Mouse (Mus musculus) kidney, adult 18-20 months (tissue): ENCODE data around the gene Ubash3b.
A peak's percentile ranks its signal among the peaks of the same experiment; 100 is the strongest.

Source experiments
- DNase-seq: peaks from one replicate; pipeline ENCODE4 v3.0.0; 2021

Gene Ubash3b

GRCm38 (mm10) chr9:41161413-41161812, at the start of gene Ubash3b:
Gene Ubash3b, minus strand, starts transcription at chr9:41161697.
- DNase-seq, result peak; percentile 17

DNA sequence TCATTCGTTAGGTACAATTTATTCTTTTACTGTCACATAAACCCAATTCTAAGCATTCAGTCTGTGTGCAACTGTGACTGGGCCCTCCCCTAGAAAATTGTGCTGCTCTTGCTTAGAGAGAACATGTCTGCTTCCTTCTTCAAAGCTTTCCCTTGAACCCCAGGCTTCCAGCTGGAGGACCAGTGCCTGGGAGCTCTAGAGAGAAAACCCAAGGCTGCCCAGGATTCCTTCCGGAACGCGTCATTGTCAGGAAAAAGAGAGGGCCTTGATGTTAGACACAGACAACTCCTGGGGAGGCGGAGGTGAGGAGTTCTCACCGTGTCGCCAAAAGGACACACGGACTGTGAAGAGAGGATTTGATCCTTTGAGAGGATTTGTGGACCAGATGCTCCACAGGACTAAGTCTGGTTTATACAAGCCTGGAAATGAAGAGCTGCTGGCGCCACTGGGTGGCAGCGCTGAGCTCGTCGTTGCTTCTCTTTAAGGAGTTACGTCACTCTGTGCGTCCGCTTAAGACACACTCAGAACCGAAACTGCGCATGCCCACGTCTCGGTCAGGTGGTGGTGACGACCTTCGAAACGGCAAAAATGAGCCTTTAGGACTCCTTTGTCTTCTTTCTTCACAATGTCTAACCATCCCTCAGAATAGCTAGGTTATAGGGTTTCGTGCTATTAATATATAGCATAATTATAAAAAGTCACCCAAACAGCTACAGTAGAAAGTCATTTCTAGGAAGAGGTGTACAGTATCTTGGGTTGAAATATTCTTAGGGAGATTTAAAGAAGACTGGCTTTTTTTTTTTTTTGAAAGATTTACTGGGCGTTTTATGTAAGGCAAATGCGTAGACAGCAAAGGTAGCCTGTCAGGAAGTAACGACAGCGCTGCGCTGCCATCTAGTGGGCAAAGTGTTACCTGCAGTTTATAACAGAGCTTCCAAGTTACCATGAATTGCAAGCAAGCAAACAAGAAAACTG, 45.9 kb upstream of the Ubash3b start:
- DNase-seq, result peak; percentile 89

GRCm38 (mm10) chr9:41206717-41207116, 45.2 kb upstream of the Ubash3b start:
- no peak for DNase-seq

- DNase-seq, result no peak
These were observed 43.8 kb upstream of the Ubash3b start for GRCm38 (mm10) chr9:41205267-41205666.

DNA sequence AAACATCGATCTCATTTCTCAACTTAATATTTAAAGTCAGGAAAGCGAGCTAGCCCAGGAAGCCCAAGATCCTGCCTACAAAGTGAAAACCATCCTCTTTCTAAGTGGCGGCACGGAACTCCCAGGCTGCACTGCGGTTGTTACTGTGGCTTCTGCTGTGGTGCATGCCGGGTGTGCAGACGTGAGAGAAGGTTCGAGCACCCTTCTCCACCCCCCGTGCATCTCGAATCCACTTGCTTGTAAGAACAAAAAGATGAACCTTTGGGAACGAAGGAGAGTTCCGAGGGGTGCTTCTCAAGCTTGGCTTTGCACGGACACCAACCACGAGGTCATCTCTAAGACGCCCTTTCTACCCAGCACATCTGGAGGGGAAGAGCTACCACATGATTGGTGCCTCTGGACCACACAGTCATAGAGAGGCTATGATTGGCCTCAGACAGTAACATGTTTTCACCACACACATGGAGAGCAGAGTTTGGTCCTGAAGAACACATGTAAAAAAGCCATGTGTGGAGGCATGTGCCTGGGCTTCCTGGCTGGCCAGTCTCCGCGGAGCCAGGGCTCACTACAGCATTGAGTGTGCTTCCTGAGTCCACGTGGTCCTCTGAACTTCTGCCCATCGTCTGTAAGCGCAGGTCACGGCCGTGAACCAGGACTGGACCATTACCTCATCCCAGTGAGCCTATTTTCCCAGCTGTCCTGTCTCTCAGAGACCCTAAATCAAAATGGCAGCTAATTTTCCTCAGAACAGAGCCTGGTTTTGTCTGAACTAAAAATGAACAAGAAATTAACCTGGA, 38.2 kb upstream of the Ubash3b start:
- peak; percentile 22 for DNase-seq

DNA sequence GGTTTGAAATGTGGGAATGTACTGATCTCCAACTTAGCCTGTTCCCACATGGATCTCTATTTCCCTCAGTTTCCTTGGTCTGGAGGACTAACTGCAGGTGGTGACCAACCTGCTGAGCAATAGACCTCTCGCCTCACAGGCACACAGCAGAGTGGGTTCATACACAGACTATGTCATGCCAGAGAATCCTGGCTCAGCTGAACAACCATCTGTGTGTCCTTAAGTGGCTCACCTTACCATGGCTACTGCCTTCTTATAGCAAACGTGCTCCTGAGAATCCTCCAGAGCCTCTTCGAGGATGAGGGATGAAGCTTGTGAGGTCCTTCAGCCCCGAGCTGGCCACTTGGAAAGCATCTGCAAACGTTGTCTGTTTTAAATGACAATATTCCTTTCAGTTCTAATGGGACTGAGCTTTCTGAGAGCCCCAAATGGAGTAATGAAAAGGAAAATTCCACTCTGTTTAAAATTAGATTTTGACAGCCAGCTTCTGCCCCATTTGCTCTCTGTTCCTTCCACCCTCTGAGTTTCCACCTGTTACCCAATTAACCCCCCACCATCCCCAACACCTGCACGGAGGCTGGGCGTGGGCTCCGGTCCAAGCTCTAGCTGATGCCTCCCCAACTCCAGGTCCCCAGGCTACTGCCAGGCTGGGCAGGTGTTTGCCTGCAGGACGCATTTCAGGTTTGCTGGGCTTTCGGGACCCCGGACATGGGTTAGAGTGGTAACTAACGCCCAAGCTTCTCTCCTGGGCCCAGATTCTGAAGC, 37.2 kb upstream of the Ubash3b start:
- no peak for DNase-seq

- no peak for DNase-seq
These were observed 34.3 kb upstream of the Ubash3b start for GRCm38 (mm10) chr9:41195742-41196311.

GRCm38 (mm10) chr9:41191651-41192210, 30.2 kb upstream of the Ubash3b start:
- DNase-seq, result no peak

DNA sequence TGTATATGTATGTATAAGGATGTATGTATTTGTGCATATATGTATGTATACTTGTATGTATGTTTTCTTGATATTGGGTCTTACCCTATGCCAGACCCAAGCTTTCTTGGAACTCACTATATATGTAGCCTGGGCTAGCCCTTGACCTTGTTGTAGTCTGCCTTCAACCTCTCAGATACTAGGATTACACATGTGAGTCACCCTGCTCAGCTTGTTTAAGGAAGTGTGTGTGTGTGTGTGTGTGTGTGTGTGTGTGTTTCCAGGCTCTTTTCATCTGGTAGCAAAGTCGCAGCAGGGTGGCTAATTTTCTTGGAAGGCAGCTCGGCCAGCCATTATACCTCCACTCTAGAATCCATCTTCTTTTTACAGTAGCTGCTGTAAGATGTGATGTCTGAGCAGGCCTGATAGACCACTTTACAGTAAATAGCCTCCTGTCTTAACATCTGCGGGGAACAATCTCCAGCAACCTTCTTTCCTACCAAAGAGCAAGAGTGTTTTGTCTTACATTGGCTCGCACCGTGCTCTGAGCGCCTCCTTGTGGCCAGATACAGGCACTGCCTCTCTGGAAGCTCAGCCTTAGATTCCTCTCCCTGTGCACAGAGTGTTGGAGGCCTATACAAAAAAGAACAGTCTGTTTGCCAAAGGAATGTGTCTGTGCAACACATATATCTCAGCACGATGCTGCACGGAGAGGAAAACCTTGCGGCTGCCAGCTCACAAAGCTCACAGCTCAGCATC, 29.4 kb upstream of the Ubash3b start:
- DNase-seq, result peak; percentile 68

GRCm38 (mm10) chr9:41187939-41188338, 26.4 kb upstream of the Ubash3b start:
- DNase-seq, result no peak

DNA sequence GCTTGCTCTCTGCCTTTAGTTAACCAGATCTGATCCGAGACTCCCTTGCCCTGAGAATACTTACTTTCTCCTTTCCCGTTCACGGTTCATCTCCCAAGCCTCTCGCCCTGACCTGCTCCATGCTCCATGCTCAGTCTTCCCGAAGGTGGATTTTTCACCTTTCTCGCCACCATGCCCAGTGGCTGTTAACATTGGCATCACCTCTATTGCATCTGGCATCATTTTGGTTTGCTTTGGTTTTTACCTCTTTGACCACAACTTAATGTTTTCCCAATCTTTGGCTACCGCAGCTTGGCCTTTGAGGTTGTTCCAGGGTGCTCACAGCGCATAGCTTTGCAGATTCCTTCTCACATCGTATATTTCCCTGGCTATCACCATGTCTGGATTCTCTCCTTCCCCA, 26.0 kb upstream of the Ubash3b start:
- no peak for DNase-seq

DNA sequence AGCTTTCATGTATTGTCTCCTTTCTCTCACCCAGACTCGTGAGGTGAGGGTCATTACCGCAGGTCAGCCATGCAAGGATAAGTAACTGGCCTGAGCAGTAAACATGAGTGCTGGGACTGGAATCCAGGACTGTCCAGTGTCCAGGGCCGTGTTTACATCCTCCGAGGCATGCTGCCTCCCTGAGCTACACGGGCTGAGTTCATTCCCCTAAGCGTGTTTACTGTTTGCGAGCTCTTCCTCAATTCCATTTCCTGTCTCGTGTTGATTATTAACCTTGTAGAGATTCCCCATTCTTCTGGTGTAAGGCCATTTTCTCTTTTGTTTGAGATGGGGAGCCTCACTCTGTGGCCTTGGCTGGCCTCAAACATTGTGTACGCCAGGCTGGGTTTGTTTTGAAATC, 23.8 kb upstream of the Ubash3b start:
- no peak for DNase-seq

DNA sequence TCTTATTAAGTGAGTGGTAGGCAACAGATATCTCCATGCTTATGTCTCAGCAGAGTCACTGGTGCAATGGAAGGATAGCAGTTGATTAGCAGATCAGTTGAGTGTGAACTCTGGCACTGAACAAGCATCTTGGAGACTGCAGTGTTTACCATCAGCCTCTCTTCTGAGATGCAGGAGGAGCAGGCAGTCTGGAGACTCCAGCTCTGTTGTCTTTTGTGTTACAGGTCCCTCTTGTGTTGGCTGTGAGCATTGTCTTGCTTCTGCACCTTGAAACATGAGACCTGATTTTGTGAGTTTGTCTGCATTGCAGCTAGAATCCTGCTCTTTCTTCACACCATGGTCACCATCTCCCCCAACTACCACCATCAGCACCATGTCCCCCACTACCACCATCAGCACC, 21.1 kb upstream of the Ubash3b start:
- DNase-seq, result peak; percentile 46

DNA sequence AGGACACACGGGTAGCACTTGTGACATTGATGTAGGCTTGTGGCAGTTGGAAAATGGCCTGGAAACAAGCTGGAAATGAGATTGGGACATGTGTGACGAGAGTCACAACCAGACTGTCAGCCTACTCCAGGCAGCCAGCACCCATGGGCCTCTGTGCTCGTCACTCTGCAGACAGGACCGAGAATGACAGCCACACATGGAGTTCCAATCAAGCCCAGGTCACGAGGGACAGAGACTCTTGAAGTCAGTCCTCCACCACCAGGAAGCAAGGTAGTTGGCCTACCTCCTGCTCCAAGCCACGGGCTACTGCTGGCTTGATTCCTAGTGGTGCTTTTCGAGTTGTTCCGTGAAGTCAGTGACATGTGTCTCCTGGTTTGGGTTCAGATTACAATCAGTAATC, 20.3 kb upstream of the Ubash3b start:
- DNase-seq, result no peak

- no peak for DNase-seq
These were observed 19.9 kb upstream of the Ubash3b start for GRCm38 (mm10) chr9:41181372-41181771.

DNA sequence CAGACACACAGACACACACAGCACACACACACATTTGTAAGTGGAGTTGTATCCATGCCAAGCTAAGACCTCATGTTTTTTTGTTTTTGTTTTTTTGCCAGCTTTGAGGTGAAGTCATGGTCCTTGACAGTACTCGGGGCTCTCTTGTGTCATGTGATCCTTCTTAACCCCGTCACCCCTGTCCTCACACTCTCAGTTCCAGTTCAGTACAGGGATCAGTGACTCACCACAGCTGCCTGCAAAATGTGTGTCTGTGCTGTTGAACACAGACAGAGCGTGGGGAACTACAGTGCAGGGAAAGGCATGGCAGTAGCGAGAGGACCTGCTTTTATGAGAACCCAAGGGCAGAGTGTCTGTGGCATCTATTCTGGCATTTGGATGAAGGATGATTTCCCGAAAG, 17.6 kb upstream of the Ubash3b start:
- DNase-seq, result no peak

- no peak for DNase-seq
These were observed 11.7 kb upstream of the Ubash3b start for GRCm38 (mm10) chr9:41173158-41173557.

DNA sequence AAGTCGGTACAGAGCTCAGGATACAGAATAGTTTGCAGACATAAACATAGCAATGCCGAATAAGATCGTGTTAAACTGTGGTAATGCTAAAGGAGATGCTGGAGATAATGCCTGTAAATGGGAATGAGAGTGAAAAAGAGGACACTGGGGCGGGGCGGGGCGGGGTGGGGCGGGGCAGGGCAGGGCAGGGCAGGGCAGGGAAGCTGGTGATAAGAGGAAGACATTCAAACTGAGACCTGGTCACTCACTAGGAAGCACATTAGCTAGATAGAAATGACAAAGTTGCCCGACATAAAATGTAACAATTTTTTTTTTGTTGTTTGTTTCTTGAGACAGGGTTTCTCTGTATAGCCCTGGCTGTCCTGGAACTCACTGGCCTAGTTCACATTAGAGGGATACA, 10.9 kb upstream of the Ubash3b start:
- no peak for DNase-seq

DNA sequence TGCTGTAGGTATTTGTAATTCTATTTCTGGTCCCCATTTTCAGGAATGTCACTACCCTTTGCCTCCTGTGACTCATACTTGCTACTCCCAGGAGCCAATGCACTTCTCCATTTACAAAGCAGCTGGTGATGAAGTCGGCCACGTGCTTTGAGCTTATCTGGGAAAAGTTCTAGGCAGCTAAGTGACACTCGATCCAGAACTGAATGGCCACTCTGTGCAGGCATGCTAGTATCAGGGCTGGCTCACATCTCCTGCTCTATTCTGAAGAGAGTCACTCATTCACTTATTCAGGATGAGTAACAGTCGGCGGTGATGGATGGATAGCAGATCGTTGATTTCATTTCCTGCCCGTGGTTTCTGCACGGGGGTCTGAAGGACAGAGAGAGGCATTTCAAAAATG, 8.5 kb upstream of the Ubash3b start:
- no peak for DNase-seq

DNA sequence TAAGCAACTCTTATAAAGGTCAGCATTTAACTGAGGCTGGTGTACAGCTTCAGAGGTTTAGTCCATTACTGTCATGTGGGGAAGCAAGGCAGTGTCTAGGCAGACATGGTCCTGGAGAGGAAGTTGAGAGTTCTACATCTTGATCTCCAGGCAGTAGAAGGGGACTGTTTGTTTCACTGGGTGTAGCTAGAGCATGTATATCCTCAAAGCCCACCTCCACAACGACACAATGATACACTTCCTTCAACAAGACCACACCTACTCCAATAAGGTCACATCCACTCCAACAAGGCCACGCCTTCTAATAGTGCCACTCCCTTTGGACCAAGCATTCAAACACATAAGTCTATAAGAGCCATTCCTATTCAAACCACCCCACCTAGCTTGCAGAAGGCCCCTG, 7.2 kb upstream of the Ubash3b start:
- DNase-seq, result no peak

DNA sequence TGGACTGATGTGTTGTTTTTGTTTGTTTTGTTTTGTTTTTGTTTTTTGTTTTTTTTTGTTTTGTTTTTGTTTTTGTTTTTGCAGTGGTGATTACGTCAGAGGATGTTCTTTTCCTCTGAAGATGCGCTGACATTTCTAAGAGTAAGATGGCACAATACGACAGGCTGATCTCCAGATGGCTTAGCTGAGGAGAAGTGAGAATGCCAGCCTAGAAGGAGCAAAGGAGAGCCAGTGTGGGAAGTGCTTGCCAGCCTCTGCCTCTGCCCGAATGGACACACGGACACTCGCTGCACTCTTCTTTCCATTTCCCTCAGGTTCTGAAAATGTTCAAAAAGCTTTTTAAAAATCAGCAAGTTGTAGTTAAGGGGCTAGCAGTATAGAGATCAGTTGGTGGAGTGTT, 6.7 kb upstream of the Ubash3b start:
- no peak for DNase-seq

- DNase-seq, result no peak
These were observed 5.4 kb upstream of the Ubash3b start for GRCm38 (mm10) chr9:41166886-41167285.
